Comparison of ENCODE assay signal across 9 mouse cellular contexts in the genomic region with DNA sequence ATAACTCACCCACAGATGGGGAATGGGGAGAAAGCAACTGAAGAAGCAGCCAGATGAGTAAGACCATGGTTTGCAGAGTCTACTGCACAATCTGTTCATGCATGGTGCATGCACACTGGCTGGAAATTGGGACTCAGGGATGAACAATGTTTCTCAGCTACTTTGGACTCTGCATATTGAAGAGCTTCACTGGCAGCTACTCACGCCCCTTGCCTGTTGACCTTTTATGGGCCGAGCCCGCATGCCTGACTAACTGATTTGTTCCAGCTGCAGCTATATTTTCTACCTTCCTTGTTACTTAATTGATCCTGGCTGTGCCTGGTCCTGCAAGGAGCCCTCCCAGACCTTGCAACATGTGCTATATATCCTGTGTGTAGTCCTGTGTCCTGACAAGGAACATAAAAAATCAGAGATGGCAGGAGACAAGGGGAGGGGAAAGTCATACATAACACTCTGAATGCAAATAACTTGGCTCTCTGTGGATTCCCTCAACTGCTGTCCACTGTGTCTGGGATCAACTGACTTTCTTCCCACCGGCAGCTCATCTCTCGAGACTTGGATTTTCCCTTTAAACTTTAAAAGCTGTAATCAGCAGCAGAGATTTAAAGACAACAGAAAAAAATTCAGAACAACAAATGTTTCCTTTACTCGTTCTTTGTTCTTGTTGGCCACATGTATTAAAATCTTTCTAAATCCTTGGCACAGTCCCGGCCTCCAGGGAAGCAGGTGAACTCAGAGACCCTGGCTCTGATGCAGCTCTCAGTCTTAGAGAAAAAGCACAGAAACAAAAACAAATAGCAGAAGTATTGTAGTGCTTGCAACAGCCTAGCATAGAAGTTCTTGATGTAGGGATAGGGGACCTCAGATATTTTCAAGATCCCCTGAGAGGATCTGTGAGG.
DNase-seq lines count a peak whose midpoint lies in the region; ATAC-seq lines count a peak whose summit lies in the region.
"Had no signal": no experiment of that assay in that cellular context is flagged by ENCODE, and none has a peak within 500 bp of the region (broad histone marks: within the 10 kb centered on the region; RNA-seq: fewer than 3 reads in every experiment).

No protein-coding gene starts in this region.

- no peak overlapping the region for H3K4me3 ChIP-seq in hindbrain, embryonic 13.5 days
- H3K4me3 ChIP-seq: heart, embryonic 13.5 days had no signal

- peaks cover 15% of the 10 kb centered on the region for H3K4me1 ChIP-seq in hindbrain, embryonic 13.5 days (replicated peaks)

- ATAC-seq in hindbrain, embryonic 13.5 days (ENCODE audit: low FRiP score), result 0 out of 2 replicates have a peak, but pooled peaks have one; percentile 24
- ATAC-seq in cerebellum, adult (ENCODE audit: insufficient number of reproducible peaks, low FRiP score, low TSS enrichment), result no peak

- no peaks in the 10 kb centered on the region for H3K36me3 ChIP-seq in hindbrain, embryonic 13.5 days
- H3K36me3 ChIP-seq: heart, embryonic 13.5 days had no signal

- DNase-seq in retina, embryonic 14.5 days (ENCODE audit: low spot score), result peak; percentile 9
- DNase-seq in retina, postnatal 1 day, result no peak
- DNase-seq in lung, postnatal 25 days (ENCODE audit: low spot score), result peak; percentile 11
- peak; percentile 27 for DNase-seq in yolk sac, embryonic 10.5 days (ENCODE audit: low spot score)
- DNase-seq in frontal cortex, postnatal 25 days (ENCODE audit: low spot score in 2 of 2), result no peak
- DNase-seq: cerebellum, adult 9-11 months had no signal

- no peaks in the 10 kb centered on the region for H3K27me3 ChIP-seq in hindbrain, embryonic 13.5 days
- H3K27me3 ChIP-seq: heart, embryonic 13.5 days had no signal

- H3K27ac ChIP-seq in hindbrain, embryonic 13.5 days, result no peak overlapping the region
- H3K27ac ChIP-seq: heart, embryonic 13.5 days had no signal

- no peaks in the 10 kb centered on the region for H3K9me3 ChIP-seq in hindbrain, embryonic 13.5 days
- H3K9me3 ChIP-seq: heart, embryonic 13.5 days had no signal

- WGBS in hindbrain, embryonic 13.5 days, result 19% methylated on average over 7 of the region's 7 CpGs

- H3K9ac ChIP-seq in hindbrain, embryonic 13.5 days, result no peak overlapping the region
- H3K9ac ChIP-seq: heart, embryonic 13.5 days had no signal

- H3K4me2 ChIP-seq in hindbrain, embryonic 13.5 days, result no peak overlapping the region
- H3K4me2 ChIP-seq: heart, embryonic 13.5 days had no signal

Comparison
In these comparisons a context has a peak if more than half of its experiments do, and no peak if none do; other contexts are left out.
1. DNase-seq: peak in retina, embryonic 14.5 days (single experiment), lung, postnatal 25 days (single experiment) and yolk sac, embryonic 10.5 days (single experiment); none in retina, postnatal 1 day (single experiment) and frontal cortex, postnatal 25 days (0 of 2).